Mouse (Mus musculus): ENCODE measurements around the gene Card14. TPM values are rescaled to one million over a fixed set of nuclear protein-coding genes. Genes with fewer than 3 reads are reported as not detected.
A peak's percentile ranks its signal among the peaks of the same experiment; 100 is the strongest.
"Not testable (repeated sequence)": the region's sequence is repeated elsewhere in the genome, so short reads cannot be mapped to it uniquely, and the experiment has no call there.

The Card14 gene
- total RNA-seq, 2 experiments from 2014 or later, result 0.43 to 0.51 TPM

GRCm38 (mm10) chr11:119355443-119356385, 48.1 kb downstream of the Card14 start, which contains the start of the genes Sgsh and Slc26a11:
Gene Sgsh (minus strand): TSS chr11:119355536.
Gene Slc26a11 (plus strand): TSS chr11:119355557.
- peak; percentile 86 for DNase-seq

GRCm38 (mm10) chr11:119359089-119359488, 51.5 kb downstream of the Card14 start:
- DNase-seq, result no peak

- no peak for DNase-seq
Measured at GRCm38 (mm10) chr11:119362769-119363533, 55.4 kb downstream of the Card14 start.

GRCm38 (mm10) chr11:119363534-119364145, 56.1 kb downstream of the Card14 start:
- peak; percentile 39 for DNase-seq

GRCm38 (mm10) chr11:119375425-119375824, 67.9 kb downstream of the Card14 start:
- DNase-seq, result no peak

GRCm38 (mm10) chr11:119377326-119377725, 69.8 kb downstream of the Card14 start:
- DNase-seq, result no peak

- no peak for DNase-seq
Measured at GRCm38 (mm10) chr11:119378551-119378950, 71.0 kb downstream of the Card14 start.

GRCm38 (mm10) chr11:119381631-119382337, 74.2 kb downstream of the Card14 start:
- DNase-seq, result no peak

GRCm38 (mm10) chr11:119382338-119382850, 74.8 kb downstream of the Card14 start:
- no peak for DNase-seq

GRCm38 (mm10) chr11:119384904-119385303, 77.3 kb downstream of the Card14 start:
- no peak for DNase-seq

GRCm38 (mm10) chr11:119386306-119386705, 78.7 kb downstream of the Card14 start:
- DNase-seq, result no peak

- DNase-seq, result not testable (repeated sequence)
Measured at GRCm38 (mm10) chr11:119387273-119387672, 79.7 kb downstream of the Card14 start.

GRCm38 (mm10) chr11:119389851-119390270, 82.3 kb downstream of the Card14 start:
- no peak for DNase-seq

- peak; percentile 76 for DNase-seq
Measured at GRCm38 (mm10) chr11:119390271-119391231, 83.0 kb downstream of the Card14 start.

- no peak for DNase-seq
Measured at GRCm38 (mm10) chr11:119391386-119392000, 83.9 kb downstream of the Card14 start.

GRCm38 (mm10) chr11:119392001-119392614, 84.5 kb downstream of the Card14 start:
- DNase-seq, result peak; percentile 50

- peak; percentile 48 for DNase-seq
Measured at GRCm38 (mm10) chr11:119392800-119393482, 85.4 kb downstream of the Card14 start, which contains the start of gene Rnf213. Gene Rnf213 (plus strand): TSS chr11:119393100.

- no peak for DNase-seq
Measured at GRCm38 (mm10) chr11:119393483-119393804, 85.9 kb downstream of the Card14 start.

GRCm38 (mm10) chr11:119394210-119394609, 86.6 kb downstream of the Card14 start:
- no peak for DNase-seq
